In genomic region chr11:21763201-21763600, GRCm38 (mm10) we compare ENCODE assay signal across 17 mouse cellular contexts.
A peak's percentile ranks its signal among the peaks of the same experiment; 100 is the strongest.
DNase-seq lines count a peak whose midpoint lies in the region; ATAC-seq lines count a peak whose summit lies in the region.
"Had no signal": no experiment of that assay in that cellular context is flagged by ENCODE, and none has a peak within 500 bp of the region (broad histone marks: within the 10 kb centered on the region; RNA-seq: fewer than 3 reads in every experiment).

No protein-coding gene starts in this region.

- peak; percentile 24 for DNase-seq in right cerebral cortex, adult 18-20 months
- DNase-seq in right cerebral cortex, postnatal 36 days (ENCODE audit: low spot score in 2 of 2): no peak
- peak; percentile 78 to 88 for DNase-seq in cerebellum, postnatal 25 days
- DNase-seq in layer of hippocampus, postnatal 25 days (ENCODE audit: extremely low spot score in 1 of 2, low spot score in 1 of 2): peak; percentile 3 to 9
- no peak for DNase-seq in spleen, adult 12 weeks (ENCODE audit: low spot score)
- DNase-seq in thymus, postnatal 14 days: no peak
- DNase-seq: adrenal gland, adult 8-10 months; gastrocnemius, postnatal 25 days; kidney, postnatal 10 days had no signal

- no peaks in the 10 kb centered on the region for H3K4me1 ChIP-seq in intestine, embryonic 16.5 days (ENCODE audit: control insufficient read depth, insufficient read depth, low read length)
- H3K4me1 ChIP-seq: embryonic facial prominence, embryonic 15.5 days; limb, embryonic 15.5 days; midbrain, embryonic 13.5 days; neural tube, embryonic 13.5 days; stomach, embryonic 15.5 days had no signal

- H3K9me3 ChIP-seq in intestine, embryonic 16.5 days (ENCODE audit: control insufficient read depth, low read length): no peaks in the 10 kb centered on the region
- H3K9me3 ChIP-seq: embryonic facial prominence, embryonic 15.5 days; limb, embryonic 15.5 days; midbrain, embryonic 13.5 days; neural tube, embryonic 13.5 days; stomach, embryonic 15.5 days had no signal

- H3K4me2 ChIP-seq in intestine, embryonic 16.5 days (ENCODE audit: low read depth, low read length): no peak overlapping the region
- H3K4me2 ChIP-seq: embryonic facial prominence, embryonic 15.5 days; limb, embryonic 15.5 days; midbrain, embryonic 13.5 days; neural tube, embryonic 13.5 days; stomach, embryonic 15.5 days had no signal

- no peaks in the 10 kb centered on the region for H3K36me3 ChIP-seq in intestine, embryonic 16.5 days (ENCODE audit: control insufficient read depth, insufficient read depth, low read length)
- H3K36me3 ChIP-seq: embryonic facial prominence, embryonic 15.5 days; limb, embryonic 15.5 days; midbrain, embryonic 13.5 days; neural tube, embryonic 13.5 days; stomach, embryonic 15.5 days had no signal

- H3K9ac ChIP-seq in intestine, embryonic 16.5 days (ENCODE audit: low read depth, low read length): no peak overlapping the region
- H3K9ac ChIP-seq: embryonic facial prominence, embryonic 15.5 days; limb, embryonic 15.5 days; midbrain, embryonic 13.5 days; neural tube, embryonic 13.5 days; stomach, embryonic 15.5 days had no signal

- no peak overlapping the region for H3K4me3 ChIP-seq in intestine, embryonic 16.5 days (ENCODE audit: low read length)
- H3K4me3 ChIP-seq: embryonic facial prominence, embryonic 15.5 days; limb, embryonic 15.5 days; midbrain, embryonic 13.5 days; neural tube, embryonic 13.5 days; stomach, embryonic 15.5 days had no signal

- ATAC-seq in intestine, embryonic 16.5 days: no peak
- ATAC-seq: lung, postnatal 0 days; midbrain, embryonic 13.5 days; Patski had no signal

- H3K27me3 ChIP-seq in intestine, embryonic 16.5 days (replicated peaks; ENCODE audit: control insufficient read depth, insufficient read depth, low read length): no peaks in the 10 kb centered on the region
- H3K27me3 ChIP-seq: embryonic facial prominence, embryonic 15.5 days; limb, embryonic 15.5 days; midbrain, embryonic 13.5 days; neural tube, embryonic 13.5 days; Patski; stomach, embryonic 15.5 days had no signal

- 91% methylated on average over 4 of the region's 4 CpGs for WGBS in intestine, embryonic 16.5 days

- H3K27ac ChIP-seq in intestine, embryonic 16.5 days (ENCODE audit: low read length): no peak overlapping the region
- H3K27ac ChIP-seq: embryonic facial prominence, embryonic 15.5 days; limb, embryonic 15.5 days; midbrain, embryonic 13.5 days; neural tube, embryonic 13.5 days; stomach, embryonic 15.5 days had no signal

Comparison
In these comparisons a context has a peak if more than half of its experiments do, and no peak if none do; other contexts are left out.
1. DNase-seq: peak in right cerebral cortex, adult 18-20 months (single experiment), cerebellum, postnatal 25 days (2 of 2) and layer of hippocampus, postnatal 25 days (2 of 2); none in right cerebral cortex, postnatal 36 days (0 of 2), spleen, adult 12 weeks (single experiment) and thymus, postnatal 14 days (single experiment).